Mouse (Mus musculus): ENCODE results near the gene Medag.

DNA sequence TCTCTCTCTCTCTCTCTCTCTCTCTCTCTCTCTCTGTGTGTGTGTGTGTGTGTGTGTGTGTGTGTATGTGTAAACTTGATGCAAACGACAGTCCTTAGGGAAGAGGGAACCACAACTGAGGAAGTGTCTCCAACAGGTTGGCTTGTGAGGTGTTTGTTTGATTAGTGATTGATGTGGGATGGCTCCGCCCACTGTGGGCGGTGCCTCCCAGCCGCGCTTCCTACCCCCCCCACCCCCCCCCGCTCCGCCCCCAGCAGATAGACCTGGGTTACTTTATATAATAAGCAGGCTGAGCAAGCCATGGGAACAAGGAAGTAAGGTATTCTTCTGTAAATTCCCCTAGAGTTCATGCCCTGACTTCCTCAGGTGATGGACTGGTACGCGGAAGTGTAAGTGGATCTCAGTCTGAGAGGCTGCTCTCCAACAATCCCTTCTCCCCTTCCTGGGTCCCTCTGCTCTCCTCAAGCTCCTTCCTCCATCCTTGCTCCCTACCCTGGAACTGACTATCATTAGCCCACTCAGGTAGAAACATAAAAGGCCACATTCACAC, 22.7 kb downstream of the Medag start:
- TF ChIP-seq HCFC1 (IDR thresholded peaks at IDR 0.05; ENCODE audit: borderline replicate concordance, insufficient read depth, low read length), result no peak
- no peak for TF ChIP-seq MAFK (IDR thresholded peaks at IDR 0.05; ENCODE audit: insufficient read depth, low read depth, low read length)
- no peak for TF ChIP-seq ZC3H11A (IDR thresholded peaks at IDR 0.05; ENCODE audit: borderline replicate concordance, low read depth, low read length)

All from ES-E14 (cell line).